Comparison of ENCODE assay signal across 11 mouse cellular contexts in genomic region chr11:45174811-45175798, GRCm38 (mm10).
A peak's percentile ranks its signal among the peaks of the same experiment; 100 is the strongest.
DNase-seq lines count a peak whose midpoint lies in the region; ATAC-seq and TF ChIP-seq lines count a peak whose summit lies in the region.
"Had no signal": no experiment of that assay in that cellular context is flagged by ENCODE, and none has a peak within 500 bp of the region (broad histone marks: within the 10 kb centered on the region; RNA-seq: fewer than 3 reads in every experiment).

No protein-coding gene starts in this region.

- no peak overlapping the region; the same call in 1 of the 2 replicates for H3K27ac ChIP-seq in heart, adult 2 months
- no peak overlapping the region for H3K27ac ChIP-seq in heart, embryonic 12.5 days (ENCODE audit: poor library complexity, severe bottlenecking)
- H3K27ac ChIP-seq in embryonic facial prominence, embryonic 15.5 days (replicated peaks) = peak overlapping the region; percentile 48; the same call in 1 of the 2 replicates
- H3K27ac ChIP-seq in kidney, embryonic 14.5 days (ENCODE audit: low read depth, low read length) = no peak overlapping the region
- H3K27ac ChIP-seq: limb, embryonic 12.5 days had no signal

- no peak for ATAC-seq in heart, embryonic 12.5 days (ENCODE audit: insufficient number of reproducible peaks, low FRiP score)
- no peak for ATAC-seq in embryonic facial prominence, embryonic 15.5 days (ENCODE audit: insufficient number of reproducible peaks, low FRiP score, low TSS enrichment, low read depth)
- ATAC-seq in kidney, embryonic 14.5 days (ENCODE audit: low FRiP score, low TSS enrichment) = peak; percentile 32; the same call in 1 of the 2 replicates
- ATAC-seq: intestine, postnatal 0 days had no signal

- no peaks in the 10 kb centered on the region for H3K27me3 ChIP-seq in heart, adult 2 months (ENCODE audit: control insufficient read depth, insufficient read depth, low read length)
- no peaks in the 10 kb centered on the region for H3K27me3 ChIP-seq in heart, embryonic 12.5 days (replicated peaks)
- no peaks in the 10 kb centered on the region for H3K27me3 ChIP-seq in embryonic facial prominence, embryonic 15.5 days
- no peaks in the 10 kb centered on the region for H3K27me3 ChIP-seq in kidney, embryonic 14.5 days (ENCODE audit: control insufficient read depth, insufficient read depth, low read length)
- H3K27me3 ChIP-seq: limb, embryonic 12.5 days had no signal

- no peak overlapping the region for H3K4me2 ChIP-seq in heart, embryonic 12.5 days
- no peak overlapping the region for H3K4me2 ChIP-seq in embryonic facial prominence, embryonic 15.5 days (replicated peaks)
- H3K4me2 ChIP-seq in kidney, embryonic 14.5 days (replicated peaks; ENCODE audit: low read depth, low read length) = no peak overlapping the region
- H3K4me2 ChIP-seq: limb, embryonic 12.5 days had no signal

- intact Hi-C loops in heart, adult 2 months (cut with DNase I) = no loop called here

- TF ChIP-seq EP300 in heart, adult 2 months (IDR thresholded peaks at IDR 0.05; ENCODE audit: insufficient read depth, low read depth, low read length) = no peak

- TF ChIP-seq POLR2A in heart, adult 2 months (IDR thresholded peaks at IDR 0.05; ENCODE audit: insufficient read depth, low read depth, low read length) = no peak

- peaks cover 2% of the 10 kb centered on the region for H3K4me1 ChIP-seq in heart, adult 2 months (ENCODE audit: control insufficient read depth, insufficient read depth, low read length)
- no peaks in the 10 kb centered on the region for H3K4me1 ChIP-seq in heart, embryonic 12.5 days (replicated peaks)
- H3K4me1 ChIP-seq in embryonic facial prominence, embryonic 15.5 days = no peaks in the 10 kb centered on the region
- H3K4me1 ChIP-seq in kidney, embryonic 14.5 days (ENCODE audit: control insufficient read depth, insufficient read depth, low read length) = no peaks in the 10 kb centered on the region

- H3K4me3 ChIP-seq in heart, adult 2 months = no peak overlapping the region
- H3K4me3 ChIP-seq in heart, embryonic 12.5 days = no peak overlapping the region
- no peak overlapping the region for H3K4me3 ChIP-seq in embryonic facial prominence, embryonic 15.5 days (replicated peaks)
- no peak overlapping the region for H3K4me3 ChIP-seq in kidney, embryonic 14.5 days (ENCODE audit: low read length)
- H3K4me3 ChIP-seq: limb, embryonic 12.5 days had no signal

- TF ChIP-seq CTCF in heart, adult 2 months (IDR thresholded peaks at IDR 0.05) = no peak

- H3K79me2 ChIP-seq in heart, adult 2 months (replicated peaks; ENCODE audit: control insufficient read depth, insufficient read depth, low read length) = no peaks in the 10 kb centered on the region

- no peak overlapping the region for H3K9ac ChIP-seq in heart, adult 2 months (ENCODE audit: low read depth, low read length)
- no peak overlapping the region for H3K9ac ChIP-seq in heart, embryonic 12.5 days
- H3K9ac ChIP-seq in embryonic facial prominence, embryonic 15.5 days = no peak overlapping the region
- H3K9ac ChIP-seq in kidney, embryonic 14.5 days (ENCODE audit: low read depth, low read length) = no peak overlapping the region
- H3K9ac ChIP-seq: limb, embryonic 12.5 days had no signal

- no peaks in the 10 kb centered on the region for H3K36me3 ChIP-seq in heart, adult 2 months (ENCODE audit: control insufficient read depth, insufficient read depth, low read length)
- H3K36me3 ChIP-seq in heart, embryonic 12.5 days = no peaks in the 10 kb centered on the region
- no peaks in the 10 kb centered on the region for H3K36me3 ChIP-seq in embryonic facial prominence, embryonic 15.5 days
- no peaks in the 10 kb centered on the region for H3K36me3 ChIP-seq in kidney, embryonic 14.5 days (ENCODE audit: control insufficient read depth, insufficient read depth, low read length)
- H3K36me3 ChIP-seq: limb, embryonic 12.5 days had no signal

- peak; percentile 35 to 55 for DNase-seq in heart, adult 2 months
- DNase-seq in lung, postnatal 14 days = peak; percentile 29
- DNase-seq in frontal cortex, postnatal 25 days (ENCODE audit: low spot score in 2 of 2) = no peak
- no peak for DNase-seq in B cell, adult 2 months
- no peak for DNase-seq in cerebellum, adult 18-20 months
- DNase-seq: retina, postnatal 1 day had no signal

- no peaks in the 10 kb centered on the region for H3K9me3 ChIP-seq in heart, embryonic 12.5 days (replicated peaks)
- no peaks in the 10 kb centered on the region for H3K9me3 ChIP-seq in embryonic facial prominence, embryonic 15.5 days (replicated peaks)
- H3K9me3 ChIP-seq in kidney, embryonic 14.5 days (ENCODE audit: control insufficient read depth, low read length) = no peaks in the 10 kb centered on the region
- H3K9me3 ChIP-seq: limb, embryonic 12.5 days had no signal

- WGBS in heart, adult 2 months = 69% methylated on average over 10 of the region's 10 CpGs
- 83% methylated on average over 10 of the region's 10 CpGs for WGBS in heart, embryonic 12.5 days
- 48% methylated on average over 10 of the region's 10 CpGs for WGBS in embryonic facial prominence, embryonic 15.5 days
- WGBS in kidney, embryonic 14.5 days = 63% methylated on average over 10 of the region's 10 CpGs

Comparison
In these comparisons a context has a peak if more than half of its experiments do, and no peak if none do; other contexts are left out.
1. DNase-seq: peak in heart, adult 2 months (2 of 2) and lung, postnatal 14 days (single experiment); none in frontal cortex, postnatal 25 days (0 of 2), B cell, adult 2 months (0 of 2) and cerebellum, adult 18-20 months (0 of 2).